Mouse (Mus musculus): ENCODE data around the gene Lyrm7.

DNA sequence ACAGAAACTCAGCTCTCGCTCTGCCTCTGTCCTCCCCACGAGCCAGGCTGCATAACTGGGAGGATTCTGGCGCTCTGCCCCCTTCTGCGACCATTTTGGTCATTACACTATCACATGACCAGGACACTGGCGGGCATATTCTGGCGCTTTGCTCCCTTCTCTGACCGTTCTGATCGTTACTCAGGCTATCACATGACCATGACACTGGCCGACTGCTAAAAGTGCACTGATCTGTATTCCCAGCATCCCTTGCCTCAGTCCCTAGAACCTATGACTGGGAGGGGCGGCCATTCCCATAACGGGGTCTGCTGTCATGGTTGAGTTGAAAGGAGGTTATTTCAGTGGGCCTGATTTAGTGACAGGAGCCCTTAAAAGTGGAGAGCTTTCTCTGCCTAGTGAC lies 64.2 kb downstream of the Lyrm7 start:
- TF ChIP-seq POLR2A (IDR thresholded peaks at IDR 0.05; ENCODE audit: low read depth, low read length) (no peak), CTCF (IDR thresholded peaks at IDR 0.05; ENCODE audit: extremely low read depth, insufficient read depth, insufficient read length, insufficient replicate concordance) (no peak)

Data from spleen, adult 2 months (tissue).